8 mouse cellular contexts compared by ENCODE assay signal in the genomic region with DNA sequence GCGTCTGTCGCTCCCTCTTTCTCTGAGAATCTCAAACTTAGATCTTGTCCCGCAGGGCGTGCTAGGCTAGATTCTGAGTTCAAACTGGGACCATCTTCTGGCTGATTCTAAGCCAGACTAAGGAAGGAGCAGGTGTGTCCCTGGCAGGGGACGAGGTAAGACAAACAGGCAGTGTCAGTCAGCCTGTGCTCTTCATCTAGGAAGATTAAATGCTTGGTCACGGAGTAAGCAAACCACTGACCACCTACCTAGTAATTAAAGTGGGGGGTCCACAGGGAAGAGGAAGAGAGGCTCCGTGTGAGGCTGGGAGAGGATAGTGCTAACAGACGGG. TPM values are rescaled to one million over a fixed set of nuclear protein-coding genes. Genes with fewer than 3 reads are reported as not detected.
DNase-seq lines count a peak whose midpoint lies in the region; ATAC-seq and TF ChIP-seq lines count a peak whose summit lies in the region.

No protein-coding gene starts in this region.

- H3K36me3 ChIP-seq in embryonic facial prominence, embryonic 14.5 days (ENCODE audit: control insufficient read depth, insufficient read depth, low read length) = peaks cover 14% of the 10 kb centered on the region
- peaks cover 27% of the 10 kb centered on the region for H3K36me3 ChIP-seq in intestine, postnatal 0 days (ENCODE audit: control insufficient read depth, insufficient read depth)
- H3K36me3 ChIP-seq in neural tube, embryonic 13.5 days = no peaks in the 10 kb centered on the region

- no peak for DNase-seq in layer of hippocampus, adult 2 months (ENCODE audit: low spot score in 2 of 2)
- no peak for DNase-seq in layer of hippocampus, adult 9-10 months (ENCODE audit: low spot score)
- DNase-seq in embryonic facial prominence, embryonic 14.5 days (ENCODE audit: low spot score) = no peak
- no peak for DNase-seq in natural killer cell, adult 2 months (ENCODE audit: low spot score in 2 of 2)
- DNase-seq in gastrocnemius, postnatal 25 days = no peak
- no peak for DNase-seq in adrenal gland, postnatal 4 days (ENCODE audit: low spot score in 2 of 2)

- TF ChIP-seq CTCF in layer of hippocampus, adult 2 months (conservative IDR thresholded peaks at IDR 0.05) = no peak
- no peak for TF ChIP-seq CTCF in intestine, postnatal 0 days (IDR thresholded peaks at IDR 0.05; ENCODE audit: low read depth)

- H3K4me3 ChIP-seq in layer of hippocampus, adult 2 months = peak overlapping the region; percentile 97
- peak overlapping the region; percentile 78 for H3K4me3 ChIP-seq in embryonic facial prominence, embryonic 14.5 days (ENCODE audit: low read depth, low read length)
- H3K4me3 ChIP-seq in intestine, postnatal 0 days (ENCODE audit: low read depth, low read length) = peak overlapping the region; percentile 80
- peak overlapping the region; percentile 85 for H3K4me3 ChIP-seq in neural tube, embryonic 13.5 days

- peaks cover 6% of the 10 kb centered on the region; the same call in 1 of the 2 replicates for H3K4me1 ChIP-seq in embryonic facial prominence, embryonic 14.5 days (ENCODE audit: control insufficient read depth, insufficient read depth, low read length)
- H3K4me1 ChIP-seq in intestine, postnatal 0 days (replicated peaks; ENCODE audit: control insufficient read depth, insufficient read depth, low read length) = peaks cover 10% of the 10 kb centered on the region
- H3K4me1 ChIP-seq in neural tube, embryonic 13.5 days (replicated peaks) = peaks cover 10% of the 10 kb centered on the region

- no peaks in the 10 kb centered on the region for H3K9me3 ChIP-seq in embryonic facial prominence, embryonic 14.5 days (ENCODE audit: control insufficient read depth, low read length)
- H3K9me3 ChIP-seq in intestine, postnatal 0 days (ENCODE audit: control insufficient read depth) = no peaks in the 10 kb centered on the region
- H3K9me3 ChIP-seq in neural tube, embryonic 13.5 days = no peaks in the 10 kb centered on the region

- peak; percentile 6; the same call in 1 of the 2 replicates for ATAC-seq in embryonic facial prominence, embryonic 14.5 days (ENCODE audit: low read depth)
- ATAC-seq in intestine, postnatal 0 days = 0 out of 2 replicates have a peak, but pooled peaks have one; percentile 0
- no peak for ATAC-seq in neural tube, embryonic 13.5 days (ENCODE audit: low read depth)

- peak overlapping the region; percentile 79 for H3K9ac ChIP-seq in embryonic facial prominence, embryonic 14.5 days (ENCODE audit: low read depth, low read length)
- H3K9ac ChIP-seq in intestine, postnatal 0 days (ENCODE audit: low read depth, low read length) = peak overlapping the region; percentile 85; the same call in 1 of the 2 replicates
- peak overlapping the region; percentile 79 for H3K9ac ChIP-seq in neural tube, embryonic 13.5 days

- peak overlapping the region; percentile 56 for H3K4me2 ChIP-seq in embryonic facial prominence, embryonic 14.5 days (ENCODE audit: low read depth, low read length)
- H3K4me2 ChIP-seq in intestine, postnatal 0 days (replicated peaks; ENCODE audit: low read depth) = peak overlapping the region; percentile 78
- peak overlapping the region; percentile 72 for H3K4me2 ChIP-seq in neural tube, embryonic 13.5 days

- H3K27me3 ChIP-seq in embryonic facial prominence, embryonic 14.5 days (replicated peaks; ENCODE audit: control insufficient read depth, insufficient read depth, low read length) = no peaks in the 10 kb centered on the region
- H3K27me3 ChIP-seq in intestine, postnatal 0 days (replicated peaks; ENCODE audit: control insufficient read depth, insufficient read depth, low read length) = no peaks in the 10 kb centered on the region
- H3K27me3 ChIP-seq in neural tube, embryonic 13.5 days = peaks cover 17% of the 10 kb centered on the region

- WGBS in embryonic facial prominence, embryonic 14.5 days = 6% methylated on average over 8 of the region's 8 CpGs
- WGBS in intestine, postnatal 0 days = 7% methylated on average over 8 of the region's 8 CpGs
- WGBS in neural tube, embryonic 13.5 days = 7% methylated on average over 8 of the region's 8 CpGs

- peak overlapping the region; percentile 84; the same call in 1 of the 2 replicates for H3K27ac ChIP-seq in layer of hippocampus, adult 2 months
- no peak overlapping the region for H3K27ac ChIP-seq in embryonic facial prominence, embryonic 14.5 days (replicated peaks; ENCODE audit: low read depth, low read length)
- H3K27ac ChIP-seq in intestine, postnatal 0 days (ENCODE audit: low read depth, low read length) = peak overlapping the region; percentile 97; the same call in 1 of the 2 replicates
- no peak overlapping the region for H3K27ac ChIP-seq in neural tube, embryonic 13.5 days (replicated peaks)

RNA-seq across cellular contexts. Expression of a gene that starts 0.6 kb away (rescaled TPM):
- 1 to 10 TPM; 4.8 to 5.0 TPM for total RNA-seq in layer of hippocampus, adult 2 months (2021)
- 8.3 and 11.6 TPM in 2 replicates for polyA plus RNA-seq in embryonic facial prominence, embryonic 14.5 days (2014; fragmentation: Nextera tagmentation; extraction: Ambion mirVana)
- polyA plus RNA-seq in intestine, postnatal 0 days (2015; fragmentation: Nextera tagmentation; extraction: Ambion mirVana) = 11.8 and 13.6 TPM in 2 replicates
- 4.3 and 6.2 TPM in 2 replicates for polyA plus RNA-seq in neural tube, embryonic 13.5 days (2015; fragmentation: Nextera tagmentation; extraction: Ambion mirVana)
- total RNA-seq in gastrocnemius, postnatal 25 days (2021) = 1 to 10 TPM; 2.7 to 3.4 TPM
- 10 to 100 TPM; 17.5 to 20.4 TPM for total RNA-seq in adrenal gland, postnatal 4 days (2021)

RNA-seq across cellular contexts. Expression of a gene that starts 10.5 kb away (rescaled TPM):
- 10 to 100 TPM; 49.5 to 55.6 TPM for total RNA-seq in layer of hippocampus, adult 2 months (2021)
- 24.1 and 25.3 TPM in 2 replicates for polyA plus RNA-seq in embryonic facial prominence, embryonic 14.5 days (2014; fragmentation: Nextera tagmentation; extraction: Ambion mirVana)
- polyA plus RNA-seq in intestine, postnatal 0 days (2015; fragmentation: Nextera tagmentation; extraction: Ambion mirVana) = 12.8 and 15.1 TPM in 2 replicates
- polyA plus RNA-seq in neural tube, embryonic 13.5 days (2015; fragmentation: Nextera tagmentation; extraction: Ambion mirVana) = 24.3 and 28.7 TPM in 2 replicates
- 10 to 100 TPM; 21.8 to 22.2 TPM for total RNA-seq in gastrocnemius, postnatal 25 days (2021)
- total RNA-seq in adrenal gland, postnatal 4 days (2021) = 10 to 100 TPM; 52.7 to 59.0 TPM

RNA-seq across cellular contexts. Expression of a gene that starts 43.9 kb away (rescaled TPM):
- 10 to 100 TPM; 54.2 to 60.9 TPM for total RNA-seq in layer of hippocampus, adult 2 months (2021)
- 54.4 and 58.7 TPM in 2 replicates for polyA plus RNA-seq in embryonic facial prominence, embryonic 14.5 days (2014; fragmentation: Nextera tagmentation; extraction: Ambion mirVana)
- polyA plus RNA-seq in intestine, postnatal 0 days (2015; fragmentation: Nextera tagmentation; extraction: Ambion mirVana) = 40.8 and 43.2 TPM in 2 replicates
- 32.1 and 38.9 TPM in 2 replicates for polyA plus RNA-seq in neural tube, embryonic 13.5 days (2015; fragmentation: Nextera tagmentation; extraction: Ambion mirVana)
- total RNA-seq in gastrocnemius, postnatal 25 days (2021) = 10 to 100 TPM; 48.9 to 49.3 TPM
- total RNA-seq in adrenal gland, postnatal 4 days (2021) = 10 to 100 TPM; 63.0 to 68.3 TPM

RNA-seq across cellular contexts. Expression of a gene that starts 47.7 kb away (rescaled TPM):
- under 1 TPM in 1 of 2 experiments, not detected in 1; 0.49 TPM for total RNA-seq in layer of hippocampus, adult 2 months (2021)
- polyA plus RNA-seq in embryonic facial prominence, embryonic 14.5 days (2014; fragmentation: Nextera tagmentation; extraction: Ambion mirVana) = 0.26 TPM in 1 of 2 replicates, not detected in the other
- 0.33 and 0.44 TPM in 2 replicates for polyA plus RNA-seq in intestine, postnatal 0 days (2015; fragmentation: Nextera tagmentation; extraction: Ambion mirVana)
- polyA plus RNA-seq in neural tube, embryonic 13.5 days (2015; fragmentation: Nextera tagmentation; extraction: Ambion mirVana) = 0.39 TPM in 1 of 2 replicates, not detected in the other
- 1 to 10 TPM; 1.2 to 1.3 TPM for total RNA-seq in gastrocnemius, postnatal 25 days (2021)
- total RNA-seq in adrenal gland, postnatal 4 days (2021) = 1 to 10 TPM; 2.4 to 2.5 TPM

RNA-seq across cellular contexts. Expression of a gene that starts 55.7 kb away (rescaled TPM):
- total RNA-seq in layer of hippocampus, adult 2 months (2021) = under 1 TPM; 0.41 to 0.42 TPM
- 0.31 TPM in 1 of 2 replicates, not detected in the other for polyA plus RNA-seq in embryonic facial prominence, embryonic 14.5 days (2014; fragmentation: Nextera tagmentation; extraction: Ambion mirVana)
- polyA plus RNA-seq in intestine, postnatal 0 days (2015; fragmentation: Nextera tagmentation; extraction: Ambion mirVana) = not detected in 2 replicates
- polyA plus RNA-seq in neural tube, embryonic 13.5 days (2015; fragmentation: Nextera tagmentation; extraction: Ambion mirVana) = 0.30 and 0.42 TPM in 2 replicates
- total RNA-seq in gastrocnemius, postnatal 25 days (2021) = not detected
- total RNA-seq in adrenal gland, postnatal 4 days (2021) = not detected

Comparison
In these comparisons a context has a peak if more than half of its experiments do, and no peak if none do; other contexts are left out.
1. H3K27ac ChIP-seq: peak in layer of hippocampus, adult 2 months (single experiment) and intestine, postnatal 0 days (single experiment); none in embryonic facial prominence, embryonic 14.5 days (single experiment) and neural tube, embryonic 13.5 days (single experiment).
2. Peak in every context shown above with its lines, with median percentiles within 50 percentile points of each other: H3K4me3 ChIP-seq, H3K4me2 ChIP-seq and H3K9ac ChIP-seq.